Mouse (Mus musculus) small intestine, adult 2 months (tissue): ENCODE results near the gene Dis3.

Experiments used
- CTCF ChIP-seq: fragments of 200-500 bp; IDR thresholded peaks from 2 replicates; pipeline ENCODE4 v1.5.1; 2012; ENCODE audit warnings: low read depth, mild to moderate bottlenecking, control low read depth, inconsistent platforms, low read length, moderate library complexity, mixed read lengths; ENCODE audit not compliant: insufficient replicate concordance, insufficient read length; ENCODE audit errors: extremely low read depth
- POLR2A ChIP-seq: fragments of 200-500 bp; IDR thresholded peaks from 2 replicates; pipeline ENCODE4 v1.6.1; 2012; ENCODE audit warnings: low read depth, mild to moderate bottlenecking, control low read depth, inconsistent platforms, low read length, moderate library complexity

- TF ChIP-seq CTCF, result no peak
- TF ChIP-seq POLR2A, result no peak
Measured at GRCm38 (mm10) chr14:99045378-99046030, 54.1 kb downstream of the Dis3 start.
